Mouse (Mus musculus) lung, postnatal 4 days (tissue): Measurements from ENCODE around the gene Ralgapa2.
A peak's percentile ranks its signal among the peaks of the same experiment; 100 is the strongest.

Source experiments
- DNase-seq, 2 experiments: peaks; one replicate each; pipeline ENCODE4 v3.0.0; 2021

Ralgapa2 gene

GRCm38 (mm10) chr2:146511911-146512580 is at the start of gene Ralgapa2:
Ralgapa2 (minus strand) TSS chr2:146512344.
- peak; percentile 99 to 100 for DNase-seq

- DNase-seq = peak; percentile 52 to 53
These were observed 49.4 kb upstream of the Ralgapa2 start for GRCm38 (mm10) chr2:146561505-146561904.

- peak; percentile 23 to 41 for DNase-seq
These were observed 48.5 kb upstream of the Ralgapa2 start for GRCm38 (mm10) chr2:146560633-146561043.

GRCm38 (mm10) chr2:146556148-146556547 is 44.0 kb upstream of the Ralgapa2 start:
- DNase-seq = no peak

- DNase-seq = peak in 1 of 2 experiments; percentile 52
These were observed 43.2 kb upstream of the Ralgapa2 start for GRCm38 (mm10) chr2:146555351-146555750.

GRCm38 (mm10) chr2:146553701-146554100 is 41.6 kb upstream of the Ralgapa2 start:
- DNase-seq = no peak

- DNase-seq = no peak
These were observed 39.7 kb upstream of the Ralgapa2 start for GRCm38 (mm10) chr2:146551818-146552217.

GRCm38 (mm10) chr2:146549111-146549776 is 37.1 kb upstream of the Ralgapa2 start:
- DNase-seq = peak; percentile 27 to 54

- no peak for DNase-seq
These were observed 32.1 kb upstream of the Ralgapa2 start for GRCm38 (mm10) chr2:146544155-146544814.

GRCm38 (mm10) chr2:146533118-146533949 is 21.2 kb upstream of the Ralgapa2 start:
- DNase-seq = peak; percentile 26 to 29

GRCm38 (mm10) chr2:146532493-146532892 is 20.3 kb upstream of the Ralgapa2 start:
- DNase-seq = no peak

- DNase-seq = no peak
These were observed 13.3 kb upstream of the Ralgapa2 start for GRCm38 (mm10) chr2:146525483-146525882.

- no peak for DNase-seq
These were observed 12.7 kb upstream of the Ralgapa2 start for GRCm38 (mm10) chr2:146524685-146525415.

- no peak for DNase-seq
These were observed 4.8 kb upstream of the Ralgapa2 start for GRCm38 (mm10) chr2:146516894-146517293.

GRCm38 (mm10) chr2:146515081-146515480 is 2.9 kb upstream of the Ralgapa2 start:
- no peak for DNase-seq

- peak in 1 of 2 experiments; percentile 21 for DNase-seq
These were observed 407 bp upstream of the Ralgapa2 start for GRCm38 (mm10) chr2:146512581-146512920.

- no peak for DNase-seq
These were observed 711 bp downstream of the Ralgapa2 start for GRCm38 (mm10) chr2:146511401-146511865.

- DNase-seq = no peak
These were observed 1.4 kb downstream of the Ralgapa2 start for GRCm38 (mm10) chr2:146510780-146511179.

GRCm38 (mm10) chr2:146502578-146503311 is 9.4 kb downstream of the Ralgapa2 start:
- DNase-seq = peak; percentile 24 to 50

GRCm38 (mm10) chr2:146500067-146500466 is 12.1 kb downstream of the Ralgapa2 start:
- no peak for DNase-seq

- DNase-seq = no peak
These were observed 13.0 kb downstream of the Ralgapa2 start for GRCm38 (mm10) chr2:146499111-146499510.
